Mouse (Mus musculus): ENCODE measurements at regions not wholly inside any gene's neighbourhood (a gene's known extent, or its start where the extent isn't known, plus 50 kb on each side); places are given as distances from the start of the nearest gene placed in this dataset.

- no peak for TF ChIP-seq POLR2A (IDR thresholded peaks at IDR 0.05; ENCODE audit: low read depth, low read length)
- TF ChIP-seq CTCF (conservative IDR thresholded peaks at IDR 0.05; ENCODE audit: insufficient read depth, insufficient read length, low read depth, low read length), result no peak
Measured at GRCm38 (mm10) chr7:68945886-68946863, 197.1 kb upstream of the Arrdc4 start.

Data from kidney, adult 2 months (tissue).